Mouse (Mus musculus) liver, adult 2 months (tissue): Measurements from ENCODE around the gene Prpf3.

Source experiments
- CTCF ChIP-seq: fragments of 200-500 bp; IDR thresholded peaks from 2 replicates; pipeline ENCODE4 v1.5.1; 2011; ENCODE audit warnings: low read depth, low read length, control low read depth
- POLR2A ChIP-seq: fragments of 200-500 bp; IDR thresholded peaks from 2 replicates; pipeline ENCODE4 v1.6.1; 2011; ENCODE audit warnings: low read length, control low read depth; ENCODE audit not compliant: insufficient read depth; ENCODE audit errors: extremely low read depth

DNA sequence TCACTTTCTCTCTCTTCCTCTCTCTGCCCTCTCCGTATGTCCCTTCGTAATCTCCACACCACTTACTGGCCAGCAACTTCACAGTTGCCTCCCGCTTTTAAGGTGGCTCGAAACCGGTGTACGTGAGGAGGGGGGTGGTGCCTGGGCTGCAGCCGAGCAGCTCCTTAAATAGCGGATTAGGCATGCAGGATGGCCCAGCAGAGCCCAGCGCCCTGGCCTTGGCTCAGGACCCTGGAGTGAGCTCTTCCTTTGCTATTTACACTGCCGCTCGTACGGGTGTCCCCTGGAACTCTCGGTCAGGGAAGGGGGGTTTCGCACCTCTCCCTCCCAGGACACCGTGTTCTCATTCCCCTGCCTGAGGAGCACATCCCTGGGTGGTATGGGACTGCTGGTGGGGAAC, 48.9 kb upstream of the Prpf3 start, which contains the start of gene Car14:
- no peak for TF ChIP-seq CTCF
- TF ChIP-seq POLR2A: no peak
